Mouse (Mus musculus): ENCODE results near the gene Zfp979. TPM values are rescaled to one million over a fixed set of nuclear protein-coding genes. Genes with fewer than 3 reads are reported as not detected.
"Not testable (repeated sequence)": the region's sequence is repeated elsewhere in the genome, so short reads cannot be mapped to it uniquely, and the experiment has no call there.

Zfp979 gene
- total RNA-seq (2012; rRNA removed) = 2.4 and 4.6 TPM in 2 replicates
- 42.5 and 50.8 TPM in 2 replicates for total RNA-seq (2014; rRNA removed)
- polyA plus RNA-seq (2012; ENCODE audit: insufficient read length, low read depth) = 13.2 TPM in 2 replicates

GRCm38 (mm10) chr4:147642413-147642812 is at the start of gene Zfp979:
Zfp979 (minus strand) TSS chr4:147642513.
- DNase-seq (ENCODE audit: extremely low read depth); H3K4me3 ChIP-seq (replicated peaks in 1 of 3; ENCODE audit: low read depth in 2 of 3, low read length in 2 of 3, poor library complexity in 1 of 3); H3K27me3 ChIP-seq (replicated peaks); H3K36me3 ChIP-seq (replicated peaks in 1 of 2; ENCODE audit: control insufficient read depth in 1 of 2, insufficient read depth in 1 of 2, low read length in 1 of 2); H3K79me2 ChIP-seq (replicated peaks; ENCODE audit: control insufficient read depth, extremely low read depth, insufficient read depth, poor library complexity, severe bottlenecking); H3K4me2 ChIP-seq (ENCODE audit: insufficient read depth, low read depth, poor library complexity, severe bottlenecking); H3K27ac ChIP-seq (ENCODE audit: insufficient read depth, low read depth); H3K9ac ChIP-seq (ENCODE audit: insufficient read depth, low read depth); H3K9me3 ChIP-seq (replicated peaks; ENCODE audit: low read length); dilution Hi-C loops (cut with MboI; ENCODE audit: extremely low pct_ligation_motif_present, extremely low pct_unique_long_range_greater_than_20kb, low sequenced_read_pairs); in situ Hi-C loops (cut with MboI; ENCODE audit: low pct_ligation_motif_present, low pct_unique_long_range_greater_than_20kb, low sequenced_read_pairs); H3K4me1 ChIP-seq (ENCODE audit: control insufficient read depth in 1 of 2, insufficient read depth in 2 of 2): not testable (repeated sequence)

DNA sequence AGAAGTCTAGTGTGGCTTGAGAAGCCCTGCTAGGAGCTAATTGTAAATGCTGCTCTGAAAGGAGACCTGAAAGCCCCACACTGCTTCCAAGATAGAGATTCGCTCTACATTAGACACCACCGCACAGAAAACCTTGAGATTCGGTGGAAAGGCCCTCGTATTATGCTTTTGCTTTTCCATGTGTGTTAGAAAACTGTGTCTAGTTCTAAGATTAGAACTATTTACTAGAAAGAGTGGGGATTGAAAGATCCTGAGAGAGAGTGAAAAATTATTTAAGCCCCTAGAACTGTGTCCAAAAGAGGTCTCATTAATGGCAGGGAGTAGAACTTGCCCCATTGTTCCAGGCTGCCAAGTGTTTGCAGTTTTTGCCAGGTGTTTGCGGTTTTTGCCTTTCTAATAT is 12.9 kb upstream of the Zfp979 start:
- H3K27me3 ChIP-seq (replicated peaks); H3K9ac ChIP-seq (ENCODE audit: insufficient read depth, low read depth); H3K79me2 ChIP-seq (replicated peaks; ENCODE audit: control insufficient read depth, extremely low read depth, insufficient read depth, poor library complexity, severe bottlenecking); H3K4me1 ChIP-seq (ENCODE audit: control insufficient read depth in 1 of 2, insufficient read depth in 2 of 2); H3K4me2 ChIP-seq (ENCODE audit: insufficient read depth, low read depth, poor library complexity, severe bottlenecking); in situ Hi-C loops (cut with MboI; ENCODE audit: low pct_ligation_motif_present, low pct_unique_long_range_greater_than_20kb, low sequenced_read_pairs); H3K9me3 ChIP-seq (replicated peaks; ENCODE audit: low read length); H3K4me3 ChIP-seq (replicated peaks in 1 of 3; ENCODE audit: low read depth in 2 of 3, low read length in 2 of 3, poor library complexity in 1 of 3); H3K36me3 ChIP-seq (replicated peaks in 1 of 2; ENCODE audit: control insufficient read depth in 1 of 2, insufficient read depth in 1 of 2, low read length in 1 of 2); dilution Hi-C loops (cut with MboI; ENCODE audit: extremely low pct_ligation_motif_present, extremely low pct_unique_long_range_greater_than_20kb, low sequenced_read_pairs); DNase-seq (ENCODE audit: extremely low read depth); H3K27ac ChIP-seq (ENCODE audit: insufficient read depth, low read depth): not testable (repeated sequence)

DNA sequence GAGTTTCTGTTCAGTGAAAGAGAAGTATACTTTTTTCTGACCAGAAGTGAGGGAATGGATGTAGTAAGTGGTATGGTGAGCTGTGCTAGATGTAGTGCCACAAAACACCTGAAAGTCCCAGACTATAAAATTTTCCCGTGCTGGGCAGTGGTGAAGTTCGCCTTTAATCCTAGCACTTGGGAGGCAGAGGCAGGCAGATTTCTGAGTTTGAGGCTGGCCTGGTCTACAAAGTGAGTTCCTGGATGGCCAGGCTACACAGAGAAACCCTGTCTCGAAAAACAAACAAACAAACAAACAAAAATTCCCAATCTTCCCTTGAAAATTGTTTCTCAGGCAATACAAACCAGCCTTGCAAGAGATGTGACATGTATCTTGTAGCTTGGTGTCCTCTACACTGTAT is 5.1 kb upstream of the Zfp979 start:
- H3K27ac ChIP-seq (ENCODE audit: insufficient read depth, low read depth); in situ Hi-C loops (cut with MboI; ENCODE audit: low pct_ligation_motif_present, low pct_unique_long_range_greater_than_20kb, low sequenced_read_pairs); H3K9ac ChIP-seq (ENCODE audit: insufficient read depth, low read depth); dilution Hi-C loops (cut with MboI; ENCODE audit: extremely low pct_ligation_motif_present, extremely low pct_unique_long_range_greater_than_20kb, low sequenced_read_pairs); H3K4me3 ChIP-seq (replicated peaks in 1 of 3; ENCODE audit: low read depth in 2 of 3, low read length in 2 of 3, poor library complexity in 1 of 3); H3K79me2 ChIP-seq (replicated peaks; ENCODE audit: control insufficient read depth, extremely low read depth, insufficient read depth, poor library complexity, severe bottlenecking); H3K9me3 ChIP-seq (replicated peaks; ENCODE audit: low read length); H3K4me1 ChIP-seq (ENCODE audit: control insufficient read depth in 1 of 2, insufficient read depth in 2 of 2); H3K4me2 ChIP-seq (ENCODE audit: insufficient read depth, low read depth, poor library complexity, severe bottlenecking); H3K27me3 ChIP-seq (replicated peaks); H3K36me3 ChIP-seq (replicated peaks in 1 of 2; ENCODE audit: control insufficient read depth in 1 of 2, insufficient read depth in 1 of 2, low read length in 1 of 2); DNase-seq (ENCODE audit: extremely low read depth): not testable (repeated sequence)

DNA sequence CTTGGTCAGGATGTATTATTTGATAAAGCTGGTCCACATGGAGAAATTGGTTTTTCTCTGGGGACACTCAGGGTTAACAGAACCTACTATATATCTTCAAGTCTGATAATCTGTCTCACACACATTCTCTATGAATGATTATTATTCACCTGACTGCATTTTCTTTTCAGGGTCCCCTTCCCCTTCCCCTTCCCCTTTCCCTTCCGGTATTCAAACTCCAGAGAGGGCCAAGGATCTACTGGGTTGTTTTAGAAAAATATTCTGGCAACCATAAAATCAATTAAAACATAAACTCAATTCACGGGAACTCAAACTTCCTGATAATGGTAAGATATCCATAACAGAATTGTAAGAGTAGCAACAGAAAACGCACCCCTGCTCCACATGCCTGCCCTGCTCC is 381 bp downstream of the Zfp979 start:
- H3K9ac ChIP-seq (ENCODE audit: insufficient read depth, low read depth); H3K27me3 ChIP-seq (replicated peaks); dilution Hi-C loops (cut with MboI; ENCODE audit: extremely low pct_ligation_motif_present, extremely low pct_unique_long_range_greater_than_20kb, low sequenced_read_pairs); H3K9me3 ChIP-seq (replicated peaks; ENCODE audit: low read length); H3K79me2 ChIP-seq (replicated peaks; ENCODE audit: control insufficient read depth, extremely low read depth, insufficient read depth, poor library complexity, severe bottlenecking); in situ Hi-C loops (cut with MboI; ENCODE audit: low pct_ligation_motif_present, low pct_unique_long_range_greater_than_20kb, low sequenced_read_pairs); H3K27ac ChIP-seq (ENCODE audit: insufficient read depth, low read depth); DNase-seq (ENCODE audit: extremely low read depth); H3K4me1 ChIP-seq (ENCODE audit: control insufficient read depth in 1 of 2, insufficient read depth in 2 of 2); H3K36me3 ChIP-seq (replicated peaks in 1 of 2; ENCODE audit: control insufficient read depth in 1 of 2, insufficient read depth in 1 of 2, low read length in 1 of 2); H3K4me2 ChIP-seq (ENCODE audit: insufficient read depth, low read depth, poor library complexity, severe bottlenecking); H3K4me3 ChIP-seq (replicated peaks in 1 of 3; ENCODE audit: low read depth in 2 of 3, low read length in 2 of 3, poor library complexity in 1 of 3): not testable (repeated sequence)

DNA sequence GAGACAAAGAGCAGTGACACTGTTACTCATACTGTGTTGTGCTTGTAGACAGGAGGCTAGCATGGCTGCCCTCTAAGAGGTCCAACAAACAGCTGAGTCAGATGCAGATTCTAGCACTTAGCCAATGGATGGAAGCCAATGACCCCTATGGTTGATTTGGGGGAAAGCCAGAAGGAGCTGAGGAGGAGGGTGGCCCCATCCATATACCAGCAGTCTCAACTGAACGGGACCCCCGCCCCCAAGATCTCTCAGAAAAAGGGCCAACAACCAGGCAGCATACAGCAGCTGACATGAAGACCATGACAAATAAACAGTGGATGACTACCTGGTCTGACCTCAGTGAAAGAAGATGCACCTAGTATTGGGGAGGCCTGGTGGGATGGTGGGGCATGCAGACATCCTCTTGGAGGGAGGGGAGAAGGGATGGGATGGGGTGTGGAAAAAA is 8.5 kb downstream of the Zfp979 start:
- in situ Hi-C loops (cut with MboI; ENCODE audit: low pct_ligation_motif_present, low pct_unique_long_range_greater_than_20kb, low sequenced_read_pairs) = not testable (repeated sequence)

DNA sequence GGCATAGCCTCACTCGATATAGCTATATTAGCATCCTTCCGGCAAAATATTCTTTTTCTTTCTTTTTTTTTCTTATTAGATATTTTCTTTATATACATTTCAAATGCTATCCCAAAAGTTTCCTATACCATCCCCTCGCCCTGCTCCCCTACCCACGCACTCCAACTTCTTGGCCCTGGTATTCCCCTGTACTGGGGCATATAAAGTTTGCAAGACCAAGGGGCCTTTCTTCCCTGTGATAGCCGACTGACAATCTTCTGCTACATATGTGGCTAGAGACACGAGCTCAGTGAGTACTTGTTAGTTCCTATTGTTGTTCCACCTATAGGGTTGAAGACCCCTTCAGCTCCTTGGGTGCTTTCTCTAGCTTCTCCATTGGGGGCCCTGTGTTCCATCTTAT is 35.8 kb downstream of the Zfp979 start:
- H3K4me3 ChIP-seq (replicated peaks in 1 of 3; ENCODE audit: low read depth in 2 of 3, low read length in 2 of 3, poor library complexity in 1 of 3); DNase-seq (ENCODE audit: extremely low read depth); H3K79me2 ChIP-seq (replicated peaks; ENCODE audit: control insufficient read depth, extremely low read depth, insufficient read depth, poor library complexity, severe bottlenecking); H3K27ac ChIP-seq (ENCODE audit: insufficient read depth, low read depth); H3K4me2 ChIP-seq (ENCODE audit: insufficient read depth, low read depth, poor library complexity, severe bottlenecking); in situ Hi-C loops (cut with MboI; ENCODE audit: low pct_ligation_motif_present, low pct_unique_long_range_greater_than_20kb, low sequenced_read_pairs); H3K36me3 ChIP-seq (replicated peaks in 1 of 2; ENCODE audit: control insufficient read depth in 1 of 2, insufficient read depth in 1 of 2, low read length in 1 of 2); dilution Hi-C loops (cut with MboI; ENCODE audit: extremely low pct_ligation_motif_present, extremely low pct_unique_long_range_greater_than_20kb, low sequenced_read_pairs); H3K4me1 ChIP-seq (ENCODE audit: control insufficient read depth in 1 of 2, insufficient read depth in 2 of 2); H3K27me3 ChIP-seq (replicated peaks); H3K9ac ChIP-seq (ENCODE audit: insufficient read depth, low read depth): not testable (repeated sequence)
- H3K9me3 ChIP-seq (replicated peaks; ENCODE audit: low read length) = peaks cover 37% of the 10 kb centered on the region

More for the DNA sequence above, 8.5 kb downstream of the Zfp979 start:
- H3K9me3 ChIP-seq (replicated peaks; ENCODE audit: low read length); H3K4me2 ChIP-seq (ENCODE audit: insufficient read depth, low read depth, poor library complexity, severe bottlenecking); H3K4me1 ChIP-seq (ENCODE audit: control insufficient read depth in 1 of 2, insufficient read depth in 2 of 2); dilution Hi-C loops (cut with MboI; ENCODE audit: extremely low pct_ligation_motif_present, extremely low pct_unique_long_range_greater_than_20kb, low sequenced_read_pairs); H3K79me2 ChIP-seq (replicated peaks; ENCODE audit: control insufficient read depth, extremely low read depth, insufficient read depth, poor library complexity, severe bottlenecking); H3K4me3 ChIP-seq (replicated peaks in 1 of 3; ENCODE audit: low read depth in 2 of 3, low read length in 2 of 3, poor library complexity in 1 of 3); H3K36me3 ChIP-seq (replicated peaks in 1 of 2; ENCODE audit: control insufficient read depth in 1 of 2, insufficient read depth in 1 of 2, low read length in 1 of 2); H3K9ac ChIP-seq (ENCODE audit: insufficient read depth, low read depth); H3K27ac ChIP-seq (ENCODE audit: insufficient read depth, low read depth); DNase-seq (ENCODE audit: extremely low read depth); H3K27me3 ChIP-seq (replicated peaks): not testable (repeated sequence)

Measured in CH12.LX (cell line).